Mouse (Mus musculus) CH12.LX (cell line): ENCODE data around the gene Styx.

Experiments used
- CTCF ChIP-seq, 2 experiments: IDR thresholded peaks in 1 of 2; conservative IDR thresholded peaks in 1 of 2; 2 replicates each; pipeline ENCODE4 v1.5.1; 2011 to 2012; ENCODE audit warnings: low read depth in 2 of 2, low read length in 2 of 2, improper control_type of control experiment in 1 of 2, inconsistent platforms in 1 of 2, mild to moderate bottlenecking in 1 of 2, moderate library complexity in 1 of 2
- MAFK ChIP-seq: IDR thresholded peaks from 2 replicates; pipeline ENCODE4 v1.6.1; 2011; ENCODE audit warnings: low read length, improper control_type of control experiment; ENCODE audit not compliant: insufficient replicate concordance
- MAX ChIP-seq: IDR thresholded peaks from 2 replicates; pipeline ENCODE4 v1.6.1; 2011; ENCODE audit warnings: low read length, improper control_type of control experiment
- MAZ ChIP-seq: IDR thresholded peaks from 2 replicates; pipeline ENCODE4 v1.6.1; 2012; ENCODE audit warnings: low read depth, mild to moderate bottlenecking, inconsistent platforms, low read length, improper control_type of control experiment, moderate library complexity
- MYC ChIP-seq: IDR thresholded peaks from 2 replicates; pipeline ENCODE4 v1.6.1; 2011; ENCODE audit warnings: low read depth, mild to moderate bottlenecking, improper control_type of control experiment, low read length
- POLR2A ChIP-seq: IDR thresholded peaks from 2 replicates; pipeline ENCODE4 v1.6.1; 2011; ENCODE audit warnings: low read depth, mild to moderate bottlenecking, improper control_type of control experiment, low read length
- POLR2AphosphoS2 ChIP-seq: IDR thresholded peaks from 2 replicates; pipeline ENCODE4 v1.6.1; 2011; ENCODE audit warnings: low read depth, low read length, improper control_type of control experiment
- ZC3H11A ChIP-seq: IDR thresholded peaks from 2 replicates; pipeline ENCODE4 v1.6.1; 2012; ENCODE audit warnings: low read depth, mild to moderate bottlenecking, inconsistent platforms, low read length, improper control_type of control experiment

DNA sequence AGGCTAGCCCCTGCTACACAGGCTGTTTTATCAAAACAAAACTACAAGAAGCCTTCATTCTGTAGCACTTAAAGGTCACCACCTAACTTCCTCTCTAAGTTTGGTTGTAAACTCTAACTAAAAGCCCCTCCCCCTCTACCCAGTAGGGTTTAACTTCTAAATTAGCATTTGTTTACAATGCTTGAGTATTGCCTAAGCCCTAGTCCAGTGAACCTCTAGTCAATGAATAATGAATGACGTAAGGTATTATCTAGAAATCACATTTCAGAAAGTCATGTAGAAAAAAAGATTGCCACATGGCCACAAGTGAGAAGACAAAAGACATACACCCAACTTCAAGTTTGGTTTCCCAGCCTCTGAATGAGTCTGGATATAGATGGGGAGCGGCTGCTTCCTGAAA, 36.6 kb downstream of the Styx start:
- TF ChIP-seq CTCF (conservative IDR thresholded peaks at IDR 0.05 in 1 of 2, IDR thresholded peaks at IDR 0.05 in 1 of 2; ENCODE audit: low read depth in 2 of 2, low read length in 2 of 2) (no peak), MAZ (no peak), MYC (no peak), MAFK (no peak), MAX (no peak), ZC3H11A (no peak), POLR2A (no peak), POLR2AphosphoS2 (no peak)
